Mouse (Mus musculus) neural tube, embryonic 15.5 days (tissue): ENCODE results near the gene Rpl29. TPM values are rescaled to one million over a fixed set of nuclear protein-coding genes. Genes with fewer than 3 reads are reported as not detected.

ENCODE experiments used
- ATAC-seq: fragments of 200-750 bp; cut with Nextera tagmentation; 2 replicates; pipeline ENCODE4 v1.8.0; 2017; ENCODE audit warnings: mild to moderate bottlenecking, moderate TSS enrichment, moderate library complexity; ENCODE audit not compliant: low FRiP score
- H3K27ac ChIP-seq: fragments of 300-500 bp; sonication (generic); replicated peaks from 2 replicates; pipeline ENCODE4 v1.5.1; 2015; ENCODE audit warnings: mild to moderate bottlenecking, inconsistent platforms
- H3K27me3 ChIP-seq: fragments of 300-500 bp; sonication (generic); replicated peaks from 2 replicates; pipeline ENCODE4 v1.6.1; 2015; ENCODE audit warnings: inconsistent platforms
- H3K36me3 ChIP-seq: fragments of 300-500 bp; sonication (generic); 2 replicates; pipeline ENCODE4 v1.6.1; 2015; ENCODE audit warnings: inconsistent platforms
- H3K4me1 ChIP-seq: fragments of 300-500 bp; sonication (generic); 2 replicates; pipeline ENCODE4 v1.6.1; 2015; ENCODE audit warnings: inconsistent platforms
- H3K4me2 ChIP-seq: fragments of 300-500 bp; sonication (generic); 2 replicates; pipeline ENCODE4 v1.6.1; 2015; ENCODE audit warnings: inconsistent platforms, mild to moderate bottlenecking, moderate library complexity
- H3K4me3 ChIP-seq: fragments of 300-500 bp; sonication (generic); replicated peaks from 2 replicates; pipeline ENCODE4 v1.5.1; 2015; ENCODE audit warnings: mild to moderate bottlenecking, inconsistent platforms
- H3K9ac ChIP-seq: fragments of 300-500 bp; sonication (generic); replicated peaks from 2 replicates; pipeline ENCODE4 v1.6.1; 2015; ENCODE audit warnings: mild to moderate bottlenecking, inconsistent platforms
- H3K9me3 ChIP-seq: fragments of 300-500 bp; sonication (generic); replicated peaks from 2 replicates; pipeline ENCODE4 v1.6.1; 2016; ENCODE audit warnings: inconsistent platforms
- WGBS: fragments of 180-500 bp; shearing (Covaris S2); methylation state at CpG from one replicate; pipeline ENCODE4 v1.1.7; 2015; ENCODE audit warnings: mixed read lengths; 5-methylcytosine and 5-hydroxymethylcytosine counted together
- polyA plus RNA-seq: library from polyadenylated mRNA; unstranded; fragments of >200 nt; fragmentation: Nextera tagmentation; extraction: Ambion mirVana; gene quantifications from 2 replicates; pipeline ENCODE4 v1.2.1, GENCODE M21; 2015

The Rpl29 gene
- polyA plus RNA-seq, 1 experiment from 2014 or later: 656 TPM

DNA sequence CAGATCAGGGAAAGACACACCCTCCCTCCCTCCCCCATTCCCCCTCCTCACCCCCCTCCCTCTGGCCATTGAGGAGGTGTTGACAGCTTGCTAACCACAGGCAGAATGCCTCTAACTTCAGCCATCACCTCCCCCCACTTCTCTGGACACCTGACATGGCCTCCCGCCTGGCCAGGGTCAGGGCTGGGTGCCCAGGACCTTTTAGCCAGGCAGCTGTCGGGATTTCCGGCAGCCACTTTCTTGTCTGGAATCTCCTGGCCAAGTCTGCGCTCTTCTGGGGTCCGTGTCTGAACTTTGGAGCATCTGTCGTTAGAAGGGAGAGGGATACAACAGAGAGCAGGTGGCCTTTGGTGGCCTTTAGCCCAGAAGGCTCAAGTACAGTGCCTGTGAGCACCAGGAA, 24.0 kb upstream of the Rpl29 start:
- Histone ChIP-seq H3K9ac (no peak overlapping the region), H3K9me3 (no peaks in the 10 kb centered on the region), H3K4me2 (no peak overlapping the region), H3K27ac (no peak overlapping the region), H3K4me1 (no peaks in the 10 kb centered on the region), H3K4me3 (no peak overlapping the region), H3K27me3 (no peaks in the 10 kb centered on the region), H3K36me3 (no peaks in the 10 kb centered on the region)
- no peak for ATAC-seq
- 38% methylated on average over 6 of the region's 6 CpGs for WGBS

DNA sequence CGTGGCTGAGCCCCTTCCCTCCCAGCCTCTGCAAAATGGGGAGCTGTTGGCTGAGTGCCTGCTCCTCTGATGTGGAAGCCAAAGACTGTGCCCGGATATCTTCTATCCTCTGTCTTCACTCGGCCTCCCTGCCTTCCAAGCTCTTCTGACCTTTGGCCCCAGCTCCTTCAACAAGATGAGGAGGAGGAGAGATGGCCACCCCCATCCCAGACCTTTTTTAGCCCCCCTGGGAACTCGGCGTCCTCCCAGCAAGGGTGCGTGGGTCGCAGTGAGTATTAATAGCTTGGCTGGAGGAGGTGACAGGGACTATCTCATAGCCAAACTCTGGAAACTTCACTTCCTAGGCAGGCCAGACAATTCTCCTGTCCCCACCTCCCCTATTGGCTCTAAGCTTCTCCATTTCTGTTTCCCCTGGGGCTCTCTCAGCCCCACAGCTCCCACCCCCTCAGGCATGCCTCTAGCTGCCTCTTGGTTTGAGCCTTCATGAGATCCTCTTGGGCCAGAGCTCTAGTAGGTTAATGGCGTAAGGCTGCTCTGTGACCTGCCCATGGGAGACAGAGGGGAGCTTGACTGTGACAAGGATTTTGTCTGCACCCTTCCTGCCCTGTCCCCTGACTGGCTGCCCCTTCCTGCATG, 22.7 kb upstream of the Rpl29 start:
- no peak overlapping the region for H3K4me3 ChIP-seq
- WGBS: 67% methylated on average over 8 of the region's 8 CpGs
- no peak overlapping the region for H3K27ac ChIP-seq
- no peaks in the 10 kb centered on the region for H3K4me1 ChIP-seq
- H3K4me2 ChIP-seq: no peak overlapping the region
- no peaks in the 10 kb centered on the region for H3K9me3 ChIP-seq
- no peak overlapping the region for H3K9ac ChIP-seq
- no peak for ATAC-seq
- no peaks in the 10 kb centered on the region for H3K36me3 ChIP-seq
- H3K27me3 ChIP-seq: no peaks in the 10 kb centered on the region

DNA sequence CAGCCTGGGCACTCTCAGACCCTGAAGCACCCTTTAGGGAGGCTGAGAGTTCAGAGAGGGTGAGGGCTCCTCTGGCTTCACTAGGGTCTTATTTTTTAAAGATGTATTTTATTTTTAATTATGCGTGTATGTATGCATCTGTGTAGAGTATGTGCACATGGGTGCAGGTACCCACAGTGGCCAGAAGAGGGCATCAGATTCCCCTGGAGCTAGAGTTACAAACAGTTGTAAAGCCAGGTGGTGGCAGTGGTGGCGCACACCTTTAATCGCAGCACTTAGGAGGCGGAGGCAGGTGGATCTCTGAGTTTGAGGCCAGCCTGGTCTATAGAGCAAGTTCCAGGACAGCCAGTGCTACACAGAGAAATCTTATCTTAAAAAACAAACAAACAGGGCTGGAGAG, 20.2 kb upstream of the Rpl29 start:
- no peak for ATAC-seq
- no peaks in the 10 kb centered on the region for H3K36me3 ChIP-seq
- H3K9me3 ChIP-seq: no peaks in the 10 kb centered on the region
- no peak overlapping the region for H3K27ac ChIP-seq
- H3K4me3 ChIP-seq: no peak overlapping the region
- 98% methylated on average over 4 of the region's 4 CpGs for WGBS
- H3K4me2 ChIP-seq: no peak overlapping the region
- H3K27me3 ChIP-seq: no peaks in the 10 kb centered on the region
- H3K9ac ChIP-seq: no peak overlapping the region
- no peaks in the 10 kb centered on the region for H3K4me1 ChIP-seq

DNA sequence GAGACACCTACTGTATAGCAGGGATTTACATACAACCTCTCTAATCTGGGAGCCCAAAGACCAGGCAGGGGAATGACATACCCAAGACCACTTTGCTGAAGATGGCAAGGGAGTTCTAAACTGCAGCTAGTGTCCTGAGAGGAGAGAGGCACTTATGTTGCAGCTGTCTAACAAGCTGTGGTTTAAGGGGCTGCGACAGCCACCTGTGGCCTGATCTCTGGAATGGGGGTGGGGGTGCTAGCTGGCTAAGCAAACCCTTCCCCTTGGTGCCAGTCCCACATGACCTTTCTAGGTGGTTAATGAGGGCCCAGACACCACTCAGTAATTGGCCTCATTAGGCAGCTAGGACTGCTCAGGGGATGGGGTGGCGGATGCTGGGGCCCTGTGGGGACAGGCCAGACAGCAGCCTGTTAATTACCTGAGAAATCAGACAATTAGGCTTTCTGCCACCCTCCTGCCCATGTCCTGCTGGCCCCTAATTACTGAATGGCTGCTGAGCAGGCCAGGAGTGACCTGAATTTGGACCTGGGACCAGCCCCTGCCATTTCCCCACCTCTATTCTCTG, 19.1 kb upstream of the Rpl29 start:
- ATAC-seq: no peak
- H3K27ac ChIP-seq: no peak overlapping the region
- H3K9ac ChIP-seq: no peak overlapping the region
- WGBS: 54% methylated on average over 2 of the region's 2 CpGs
- no peaks in the 10 kb centered on the region for H3K36me3 ChIP-seq
- H3K4me1 ChIP-seq: no peaks in the 10 kb centered on the region
- no peak overlapping the region for H3K4me2 ChIP-seq
- H3K4me3 ChIP-seq: no peak overlapping the region
- H3K27me3 ChIP-seq: no peaks in the 10 kb centered on the region
- no peaks in the 10 kb centered on the region for H3K9me3 ChIP-seq

DNA sequence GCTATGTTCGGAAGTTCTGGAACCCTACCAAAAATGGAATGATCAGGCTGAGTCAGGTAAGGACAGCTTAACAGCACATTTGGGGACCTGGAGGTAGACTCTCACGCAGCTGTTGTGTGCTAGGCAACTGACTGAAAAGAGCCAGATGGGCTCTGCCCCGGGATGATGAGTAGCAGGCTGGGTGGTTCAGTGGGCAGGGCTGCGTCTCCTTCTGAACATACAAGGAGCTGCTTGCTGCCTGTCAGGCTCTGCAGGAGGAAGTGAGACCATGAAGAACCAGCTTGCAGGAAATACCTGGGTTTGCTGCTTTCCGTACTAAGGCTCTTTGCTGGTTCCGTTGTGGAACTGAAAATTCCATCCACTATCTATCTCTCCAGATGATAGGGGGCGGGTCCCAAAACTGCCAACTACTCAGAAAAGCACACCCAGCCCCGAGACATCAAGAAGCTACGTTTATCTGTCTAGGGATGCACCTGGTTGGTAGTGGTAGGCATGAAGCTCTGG, 18.1 kb upstream of the Rpl29 start:
- Histone ChIP-seq H3K4me2 (no peak overlapping the region), H3K4me1 (no peaks in the 10 kb centered on the region), H3K4me3 (no peak overlapping the region), H3K36me3 (no peaks in the 10 kb centered on the region), H3K27ac (no peak overlapping the region), H3K27me3 (no peaks in the 10 kb centered on the region), H3K9ac (no peak overlapping the region), H3K9me3 (no peaks in the 10 kb centered on the region)
- ATAC-seq: no peak
- 81% methylated on average over 9 of the region's 9 CpGs for WGBS

DNA sequence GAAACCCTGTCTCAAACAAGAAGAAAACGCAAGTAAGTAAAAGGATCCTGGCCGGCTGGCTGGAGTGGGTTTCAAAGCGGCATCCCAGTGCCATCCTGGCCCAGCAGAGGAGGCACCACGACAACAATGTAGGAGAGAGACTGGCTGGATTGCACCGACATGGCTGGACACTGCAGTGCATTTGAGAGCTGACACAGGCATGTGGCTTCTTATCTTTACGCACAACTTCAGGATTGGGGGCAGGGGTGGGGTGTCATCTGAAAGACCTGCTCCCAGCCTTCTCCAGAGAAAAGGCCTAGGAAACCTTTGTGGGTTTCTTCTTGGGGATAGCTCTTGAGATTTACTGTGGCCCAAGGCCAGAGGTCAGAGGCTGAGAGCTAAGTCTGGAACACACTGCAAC, 17.5 kb upstream of the Rpl29 start:
- 77% methylated on average over 6 of the region's 6 CpGs for WGBS
- no peaks in the 10 kb centered on the region for H3K9me3 ChIP-seq
- no peaks in the 10 kb centered on the region for H3K36me3 ChIP-seq
- no peak overlapping the region for H3K4me3 ChIP-seq
- no peaks in the 10 kb centered on the region for H3K27me3 ChIP-seq
- no peak overlapping the region for H3K9ac ChIP-seq
- no peak for ATAC-seq
- H3K4me1 ChIP-seq: no peaks in the 10 kb centered on the region
- no peak overlapping the region for H3K27ac ChIP-seq
- H3K4me2 ChIP-seq: no peak overlapping the region

DNA sequence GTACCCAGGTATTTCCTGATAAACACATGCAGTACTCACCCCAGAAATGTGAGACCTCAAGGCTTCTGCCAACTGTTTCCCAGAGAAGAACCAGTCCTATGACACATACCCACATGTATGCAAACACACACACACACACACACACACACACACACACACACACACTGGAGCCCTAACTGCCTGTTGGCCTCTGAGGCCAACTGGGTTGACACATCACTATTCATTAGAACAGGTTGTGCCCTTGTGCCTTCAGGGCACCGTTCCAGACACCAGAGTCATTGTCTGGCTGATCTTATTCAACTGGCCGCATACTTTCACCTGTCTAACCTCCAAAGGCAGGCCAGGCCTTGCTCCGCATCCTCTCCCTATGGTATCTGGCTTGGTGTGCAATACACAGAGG, 17.0 kb upstream of the Rpl29 start:
- Histone ChIP-seq H3K27me3 (no peaks in the 10 kb centered on the region), H3K4me2 (no peak overlapping the region), H3K36me3 (no peaks in the 10 kb centered on the region), H3K4me1 (peaks cover 1% of the 10 kb centered on the region), H3K4me3 (no peak overlapping the region), H3K9ac (no peak overlapping the region), H3K9me3 (no peaks in the 10 kb centered on the region), H3K27ac (no peak overlapping the region)
- WGBS: 85% methylated on average over 3 of the region's 3 CpGs
- no peak for ATAC-seq

DNA sequence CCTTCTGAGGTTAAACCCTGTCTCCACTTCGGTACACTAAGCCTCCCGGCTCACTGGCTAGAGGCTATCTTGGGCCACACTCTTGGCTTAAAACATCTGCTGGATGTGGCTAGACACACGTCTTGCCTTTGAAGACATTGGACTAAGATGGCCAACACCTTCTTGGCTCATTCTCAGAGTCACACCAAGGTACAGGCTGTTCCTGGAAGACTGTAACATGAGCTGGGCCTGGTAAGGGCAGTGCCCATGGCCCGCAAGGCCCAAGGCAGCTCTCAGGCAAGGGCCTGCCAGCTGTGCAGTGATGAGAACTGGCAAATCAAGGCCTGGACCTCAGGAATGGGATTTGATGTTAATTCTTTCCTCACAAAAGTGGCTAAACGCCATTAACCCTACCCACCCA, 15.6 kb upstream of the Rpl29 start:
- Histone ChIP-seq H3K36me3 (no peaks in the 10 kb centered on the region), H3K9me3 (no peaks in the 10 kb centered on the region), H3K27ac (no peak overlapping the region), H3K9ac (no peak overlapping the region), H3K27me3 (no peaks in the 10 kb centered on the region), H3K4me1 (peaks cover 15% of the 10 kb centered on the region), H3K4me2 (no peak overlapping the region), H3K4me3 (no peak overlapping the region)
- 91% methylated on average over 5 of the region's 5 CpGs for WGBS
- ATAC-seq: no peak

DNA sequence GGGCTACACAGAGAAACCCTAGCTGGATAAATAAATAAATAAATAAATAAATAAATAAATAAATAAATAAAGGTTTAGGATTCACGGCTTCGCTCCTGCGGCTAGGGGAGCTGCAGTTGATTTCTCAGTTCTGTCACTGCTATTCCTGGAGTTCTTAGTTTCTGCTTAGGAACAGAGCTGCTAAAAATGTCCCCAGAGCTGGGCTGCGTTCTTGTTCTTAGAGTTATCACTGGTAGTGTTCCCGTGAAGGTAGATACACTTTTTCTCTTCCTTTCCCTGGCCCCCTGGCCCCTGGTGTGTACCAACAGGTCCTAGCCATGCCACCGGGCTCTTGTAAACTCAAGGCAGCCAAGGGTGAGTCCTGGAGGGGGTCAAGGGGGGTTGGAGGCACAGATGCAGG, 12.4 kb upstream of the Rpl29 start:
- Histone ChIP-seq H3K9ac (no peak overlapping the region), H3K27ac (no peak overlapping the region), H3K4me2 (no peak overlapping the region), H3K9me3 (no peaks in the 10 kb centered on the region), H3K4me3 (no peak overlapping the region), H3K27me3 (no peaks in the 10 kb centered on the region; the same call in 1 of the 2 replicates), H3K36me3 (no peaks in the 10 kb centered on the region), H3K4me1 (peaks cover 33% of the 10 kb centered on the region)
- 90% methylated on average over 6 of the region's 6 CpGs for WGBS
- ATAC-seq: no peak

DNA sequence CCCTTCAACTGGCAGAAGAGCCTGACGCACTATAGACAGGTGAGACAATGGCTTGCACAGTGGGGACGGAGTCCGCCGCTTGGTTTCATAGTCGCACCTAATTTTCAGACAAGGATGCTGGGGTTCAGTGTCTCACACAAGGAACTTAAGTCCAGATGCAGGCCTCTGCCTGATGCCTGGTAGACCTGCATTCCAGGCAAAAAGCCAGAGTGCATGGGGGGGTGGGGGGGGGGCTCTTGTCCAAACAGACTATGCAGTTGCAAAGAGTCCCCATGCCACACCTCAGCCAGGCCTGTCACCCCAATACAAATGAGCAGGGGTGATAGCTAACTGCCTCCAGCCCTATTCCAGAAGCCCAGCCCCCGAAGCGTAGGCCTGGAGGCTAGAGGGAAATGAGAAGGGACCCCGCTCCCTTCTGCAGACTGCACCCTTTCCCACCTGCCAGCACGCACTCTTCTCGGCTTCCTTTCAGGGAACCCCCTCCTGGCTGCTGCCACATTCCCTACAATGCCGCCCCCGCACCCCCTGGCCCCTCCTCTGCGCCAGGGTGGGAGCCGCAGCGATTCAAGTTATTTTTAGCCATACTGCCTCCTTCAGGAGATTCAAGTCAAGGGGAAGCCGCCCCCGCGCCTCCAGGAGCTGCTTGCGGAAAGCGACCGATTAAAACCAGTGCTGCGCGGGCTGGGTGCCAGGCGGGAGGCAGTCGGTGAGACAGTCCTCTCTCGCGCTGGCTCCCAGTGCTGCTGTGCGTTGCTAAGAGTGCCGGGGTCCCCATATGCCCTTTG, 11.2 kb upstream of the Rpl29 start:
- Histone ChIP-seq H3K4me3 (peak overlapping the region; percentile 32), H3K27me3 (no peaks in the 10 kb centered on the region; the same call in 1 of the 2 replicates), H3K27ac (peak overlapping the region; percentile 60), H3K4me1 (peaks cover 36% of the 10 kb centered on the region), H3K4me2 (peak overlapping the region; percentile 67), H3K9me3 (no peaks in the 10 kb centered on the region), H3K36me3 (no peaks in the 10 kb centered on the region), H3K9ac (peak overlapping the region; percentile 47)
- ATAC-seq: peak; percentile 32
- WGBS: 16% methylated on average over 29 of the region's 29 CpGs

DNA sequence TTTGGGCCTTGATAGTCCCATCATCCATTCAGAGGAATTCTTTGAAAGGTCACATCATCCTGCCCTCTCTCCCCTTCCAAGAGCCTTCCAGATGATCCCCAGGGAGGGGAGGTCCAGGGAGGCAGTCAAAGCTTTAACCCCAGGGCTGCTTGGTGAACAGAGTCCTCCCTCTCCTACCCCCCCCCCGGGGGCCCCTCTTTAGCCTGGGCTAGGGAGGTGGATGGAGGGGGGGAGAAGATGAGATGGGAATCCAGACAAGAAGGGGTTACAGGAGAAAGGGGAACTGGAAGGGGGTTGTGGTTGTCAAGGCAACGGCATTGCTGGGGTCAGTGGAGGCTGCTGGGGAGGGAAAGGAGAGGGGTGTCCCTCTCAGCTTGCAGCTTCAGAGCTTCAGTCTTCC, 8.6 kb upstream of the Rpl29 start:
- 0% methylated on average over 2 of the region's 2 CpGs for WGBS
- no peaks in the 10 kb centered on the region for H3K36me3 ChIP-seq
- no peak overlapping the region for H3K27ac ChIP-seq
- H3K27me3 ChIP-seq: no peaks in the 10 kb centered on the region; the same call in 1 of the 2 replicates
- H3K4me3 ChIP-seq: no peak overlapping the region
- H3K9ac ChIP-seq: no peak overlapping the region; the same call in 1 of the 2 replicates
- peak overlapping the region; percentile 41; the same call in 1 of the 2 replicates for H3K4me2 ChIP-seq
- no peaks in the 10 kb centered on the region for H3K9me3 ChIP-seq
- peaks cover 36% of the 10 kb centered on the region for H3K4me1 ChIP-seq
- ATAC-seq: no peak
